Mouse (Mus musculus): ENCODE results near the gene Nucks1. TPM values are rescaled to one million over a fixed set of nuclear protein-coding genes. Genes with fewer than 3 reads are reported as not detected.

The Nucks1 gene
- polyA plus RNA-seq, 1 experiment: 14.3 TPM

GRCm38 (mm10) chr1:131971771-131972497 lies 61.6 kb downstream of the Nucks1 start:
- no peak for DNase-seq
- Histone ChIP-seq H3K27me3 (replicated peaks; ENCODE audit: control insufficient read depth, insufficient read depth, low read length) (no peaks in the 10 kb centered on the region), H3K4me1 (ENCODE audit: control insufficient read depth, insufficient read depth, low read length) (peaks cover 62% of the 10 kb centered on the region), H3K4me3 (ENCODE audit: insufficient read depth, low read depth, low read length) (no peak overlapping the region), H3K36me3 (ENCODE audit: control insufficient read depth, insufficient read depth, low read length) (no peaks in the 10 kb centered on the region), H3K27ac (ENCODE audit: insufficient read depth, low read depth, low read length) (peak overlapping the region; percentile 47)
- TF ChIP-seq POLR2A (IDR thresholded peaks at IDR 0.05; ENCODE audit: low read depth, low read length) (no peak), CTCF (conservative IDR thresholded peaks at IDR 0.05; ENCODE audit: insufficient read depth, insufficient read length, low read depth, low read length) (no peak)
- 51% methylated on average over 15 of the region's 15 CpGs for WGBS

DNA sequence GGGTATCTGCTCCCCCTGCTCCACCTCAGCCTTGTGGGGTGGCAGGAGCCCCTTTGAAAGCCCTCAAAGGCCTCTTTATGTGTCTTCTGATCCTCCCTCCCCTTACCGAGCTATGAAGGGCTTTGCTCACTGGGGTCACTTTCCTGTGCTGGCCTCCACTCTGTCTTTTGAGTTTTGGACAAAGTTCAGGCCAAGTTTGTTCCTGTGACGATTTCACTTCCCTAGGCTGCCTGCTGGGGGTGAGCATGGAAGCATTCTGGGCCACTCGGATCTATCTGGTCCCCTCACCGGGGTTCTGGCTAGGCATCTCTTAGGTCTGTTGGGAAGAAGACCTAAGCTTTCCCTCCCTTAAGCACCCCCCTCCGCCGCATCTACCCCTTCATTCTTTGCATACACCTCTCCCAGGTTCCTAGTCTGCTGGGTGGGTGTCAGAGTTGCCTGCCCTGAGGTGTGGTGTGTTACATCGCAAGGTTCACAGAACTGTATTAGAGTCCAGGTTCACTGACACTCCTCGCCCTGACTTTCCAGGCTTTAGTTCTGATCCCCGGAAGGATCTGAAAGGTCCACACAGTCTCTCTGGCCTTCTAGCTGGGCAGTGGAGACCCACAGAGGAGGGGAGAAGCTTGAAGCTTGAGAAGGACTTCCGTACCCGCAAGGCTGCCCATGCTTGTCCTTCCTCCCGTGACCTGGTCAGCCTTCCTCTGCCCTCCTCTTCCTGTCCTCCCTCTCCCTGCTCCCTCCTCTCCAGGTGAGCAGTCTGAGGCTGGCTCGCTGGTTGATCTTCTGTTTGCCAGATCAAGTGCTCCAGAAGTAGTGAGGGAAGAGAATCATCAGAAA lies 62.4 kb downstream of the Nucks1 start:
- peaks cover 55% of the 10 kb centered on the region for H3K4me1 ChIP-seq (ENCODE audit: control insufficient read depth, insufficient read depth, low read length)
- H3K27me3 ChIP-seq (replicated peaks; ENCODE audit: control insufficient read depth, insufficient read depth, low read length): no peaks in the 10 kb centered on the region
- 0 out of 2 replicates have a peak overlapping the region, but pooled peaks have one; percentile 2 for H3K4me3 ChIP-seq (ENCODE audit: insufficient read depth, low read depth, low read length)
- H3K27ac ChIP-seq (ENCODE audit: insufficient read depth, low read depth, low read length): peak overlapping the region; percentile 47
- peak; percentile 76 for DNase-seq
- 25% methylated on average over 13 of the region's 13 CpGs for WGBS
- no peak for TF ChIP-seq POLR2A (IDR thresholded peaks at IDR 0.05; ENCODE audit: low read depth, low read length)
- TF ChIP-seq CTCF (conservative IDR thresholded peaks at IDR 0.05; ENCODE audit: insufficient read depth, insufficient read length, low read depth, low read length): no peak; the same call in 1 of the 2 replicates
- H3K36me3 ChIP-seq (ENCODE audit: control insufficient read depth, insufficient read depth, low read length): no peaks in the 10 kb centered on the region

DNA sequence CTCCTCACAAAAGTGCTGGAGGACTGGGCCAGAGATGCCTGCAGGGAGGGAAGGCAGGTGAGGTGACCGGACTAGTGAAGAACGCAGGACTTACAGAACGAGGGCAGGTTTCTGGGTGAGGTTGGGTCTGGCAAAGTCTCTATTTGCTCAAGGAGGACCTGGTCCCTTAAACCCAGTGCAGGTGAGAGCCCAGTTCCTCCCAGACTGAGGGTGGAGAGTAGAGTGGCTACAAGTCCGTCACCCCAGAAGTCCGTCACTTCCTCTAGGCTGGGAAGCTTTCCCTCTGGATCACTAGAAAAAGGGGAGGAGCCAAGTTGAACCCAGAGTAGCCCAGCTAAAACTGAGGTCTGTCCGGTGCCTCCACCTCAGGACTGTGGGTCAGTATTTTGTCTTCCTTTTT lies 63.7 kb downstream of the Nucks1 start:
- Histone ChIP-seq H3K27me3 (replicated peaks; ENCODE audit: control insufficient read depth, insufficient read depth, low read length) (no peaks in the 10 kb centered on the region), H3K36me3 (ENCODE audit: control insufficient read depth, insufficient read depth, low read length) (no peaks in the 10 kb centered on the region), H3K4me3 (ENCODE audit: insufficient read depth, low read depth, low read length) (no peak overlapping the region), H3K4me1 (ENCODE audit: control insufficient read depth, insufficient read depth, low read length) (peaks cover 43% of the 10 kb centered on the region), H3K27ac (ENCODE audit: insufficient read depth, low read depth, low read length) (no peak overlapping the region)
- TF ChIP-seq POLR2A (IDR thresholded peaks at IDR 0.05; ENCODE audit: low read depth, low read length) (no peak), CTCF (conservative IDR thresholded peaks at IDR 0.05; ENCODE audit: insufficient read depth, insufficient read length, low read depth, low read length) (no peak)
- WGBS: 74% methylated on average over 6 of the region's 6 CpGs
- DNase-seq: no peak

GRCm38 (mm10) chr1:131976886-131977285 lies 66.6 kb downstream of the Nucks1 start:
- Histone ChIP-seq H3K27me3 (replicated peaks; ENCODE audit: control insufficient read depth, insufficient read depth, low read length) (no peaks in the 10 kb centered on the region), H3K4me1 (ENCODE audit: control insufficient read depth, insufficient read depth, low read length) (peaks cover 19% of the 10 kb centered on the region), H3K27ac (ENCODE audit: insufficient read depth, low read depth, low read length) (no peak overlapping the region), H3K36me3 (ENCODE audit: control insufficient read depth, insufficient read depth, low read length) (no peaks in the 10 kb centered on the region), H3K4me3 (ENCODE audit: insufficient read depth, low read depth, low read length) (no peak overlapping the region)
- TF ChIP-seq CTCF (conservative IDR thresholded peaks at IDR 0.05; ENCODE audit: insufficient read depth, insufficient read length, low read depth, low read length): no peak
- TF ChIP-seq POLR2A (IDR thresholded peaks at IDR 0.05; ENCODE audit: low read depth, low read length): no peak
- DNase-seq: no peak
- WGBS: 55% methylated on average over 5 of the region's 5 CpGs

DNA sequence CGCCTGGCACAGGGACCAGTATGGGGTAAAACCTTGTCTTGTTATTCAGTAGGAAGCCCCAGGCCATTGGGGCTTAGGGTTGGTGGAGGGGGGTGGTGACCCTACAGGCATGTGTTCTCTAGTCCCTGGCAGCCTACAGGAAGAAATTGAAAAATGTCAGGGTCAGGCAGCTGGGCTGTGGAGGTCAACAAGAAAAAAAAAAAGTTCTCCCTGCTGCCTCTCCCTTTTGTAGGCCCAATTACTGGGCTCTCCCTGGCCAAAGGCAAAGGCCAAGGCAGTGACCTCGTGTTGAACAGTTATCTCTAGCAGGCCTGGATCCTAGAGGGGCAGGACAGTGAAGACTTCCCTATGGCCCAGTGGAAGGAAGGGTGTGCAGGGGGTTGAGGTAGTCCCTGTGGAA lies 70.1 kb downstream of the Nucks1 start:
- TF ChIP-seq POLR2A (IDR thresholded peaks at IDR 0.05; ENCODE audit: low read depth, low read length): no peak
- no peak for TF ChIP-seq CTCF (conservative IDR thresholded peaks at IDR 0.05; ENCODE audit: insufficient read depth, insufficient read length, low read depth, low read length)
- Histone ChIP-seq H3K4me3 (ENCODE audit: insufficient read depth, low read depth, low read length) (no peak overlapping the region), H3K27ac (ENCODE audit: insufficient read depth, low read depth, low read length) (no peak overlapping the region)

GRCm38 (mm10) chr1:131981378-131982013 lies 71.2 kb downstream of the Nucks1 start:
- Histone ChIP-seq H3K27ac (ENCODE audit: insufficient read depth, low read depth, low read length) (no peak overlapping the region), H3K4me1 (ENCODE audit: control insufficient read depth, insufficient read depth, low read length) (no peaks in the 10 kb centered on the region), H3K4me3 (ENCODE audit: insufficient read depth, low read depth, low read length) (no peak overlapping the region), H3K27me3 (replicated peaks; ENCODE audit: control insufficient read depth, insufficient read depth, low read length) (no peaks in the 10 kb centered on the region), H3K36me3 (ENCODE audit: control insufficient read depth, insufficient read depth, low read length) (no peaks in the 10 kb centered on the region)
- TF ChIP-seq CTCF (conservative IDR thresholded peaks at IDR 0.05; ENCODE audit: insufficient read depth, insufficient read length, low read depth, low read length): peak; percentile 93
- TF ChIP-seq POLR2A (IDR thresholded peaks at IDR 0.05; ENCODE audit: low read depth, low read length): no peak
- peak; percentile 80 for DNase-seq
- WGBS: 58% methylated on average over 12 of the region's 12 CpGs

More for the DNA sequence above, 70.1 kb downstream of the Nucks1 start:
- H3K36me3 ChIP-seq (ENCODE audit: control insufficient read depth, insufficient read depth, low read length): no peaks in the 10 kb centered on the region
- H3K4me1 ChIP-seq (ENCODE audit: control insufficient read depth, insufficient read depth, low read length): no peaks in the 10 kb centered on the region
- H3K27me3 ChIP-seq (replicated peaks; ENCODE audit: control insufficient read depth, insufficient read depth, low read length): no peaks in the 10 kb centered on the region
- WGBS: 57% methylated on average over 2 of the region's 2 CpGs
- DNase-seq: no peak

All from kidney, adult 2 months (tissue).